ENCODE assay signal across 9 mouse cellular contexts in the genomic region with DNA sequence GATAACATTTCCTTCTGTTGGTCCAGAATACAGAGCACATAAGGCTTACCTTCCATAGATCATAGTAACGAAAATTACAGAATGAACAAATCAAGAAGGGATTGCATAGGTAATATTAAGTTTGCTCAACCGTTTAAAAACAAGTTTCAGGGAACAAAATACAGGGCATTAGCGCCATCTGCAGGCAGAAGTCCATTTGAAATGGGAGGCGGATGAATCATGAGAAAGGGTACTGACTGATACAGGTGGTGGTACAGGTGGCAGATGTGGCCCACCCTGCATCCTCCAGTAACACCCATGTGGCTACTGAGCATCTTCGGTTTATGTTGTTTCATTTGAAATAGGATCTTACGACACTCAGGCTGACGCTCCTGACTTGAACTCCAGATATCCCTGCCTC. TPM values are rescaled to one million over a fixed set of nuclear protein-coding genes. Genes with fewer than 3 reads are reported as not detected.
DNase-seq lines count a peak whose midpoint lies in the region; ATAC-seq and TF ChIP-seq lines count a peak whose summit lies in the region.
"Had no signal": no experiment of that assay in that cellular context is flagged by ENCODE, and none has a peak within 500 bp of the region (broad histone marks: within the 10 kb centered on the region; RNA-seq: fewer than 3 reads in every experiment).

No protein-coding gene starts in this region.

- H3K9ac ChIP-seq in forebrain, embryonic 11.5 days (ENCODE audit: low read length) = no peak overlapping the region
- no peak overlapping the region for H3K9ac ChIP-seq in forebrain, embryonic 16.5 days (replicated peaks; ENCODE audit: low read depth, low read length)
- H3K9ac ChIP-seq: limb, embryonic 15.5 days had no signal

- no peaks in the 10 kb centered on the region for H3K4me1 ChIP-seq in forebrain, embryonic 11.5 days (replicated peaks; ENCODE audit: control insufficient read depth, insufficient read depth, low read length)
- no peaks in the 10 kb centered on the region for H3K4me1 ChIP-seq in forebrain, embryonic 16.5 days (replicated peaks; ENCODE audit: control insufficient read depth, insufficient read depth, low read length)
- no peaks in the 10 kb centered on the region for H3K4me1 ChIP-seq in lung, adult 2 months (ENCODE audit: control insufficient read depth, insufficient read depth, low read length)

- no peak overlapping the region for H3K4me2 ChIP-seq in forebrain, embryonic 11.5 days (ENCODE audit: low read depth, low read length, severe bottlenecking)
- no peak overlapping the region for H3K4me2 ChIP-seq in forebrain, embryonic 16.5 days (ENCODE audit: low read length)
- H3K4me2 ChIP-seq: limb, embryonic 15.5 days had no signal

- TF ChIP-seq CTCF in lung, adult 2 months (IDR thresholded peaks at IDR 0.05; ENCODE audit: insufficient read depth, low read length) = peak; percentile 24; the same call in 1 of the 2 replicates

- H3K27me3 ChIP-seq in forebrain, embryonic 11.5 days (ENCODE audit: control insufficient read depth, insufficient read depth, low read length) = no peaks in the 10 kb centered on the region
- H3K27me3 ChIP-seq in forebrain, embryonic 16.5 days (replicated peaks; ENCODE audit: control insufficient read depth, insufficient read depth, low read length) = no peaks in the 10 kb centered on the region
- H3K27me3 ChIP-seq: limb, embryonic 15.5 days had no signal

- WGBS in forebrain, embryonic 11.5 days = 39% methylated on average over 7 of the region's 7 CpGs
- WGBS in forebrain, embryonic 16.5 days = 34% methylated on average over 7 of the region's 7 CpGs
- WGBS in lung, adult 2 months = 28% methylated on average over 7 of the region's 7 CpGs

- TF ChIP-seq POLR2A in lung, adult 2 months (IDR thresholded peaks at IDR 0.05; ENCODE audit: borderline replicate concordance, extremely low read depth, low read depth, low read length) = no peak

- no peak overlapping the region for H3K27ac ChIP-seq in forebrain, embryonic 11.5 days (ENCODE audit: low read depth, low read length)
- no peak overlapping the region for H3K27ac ChIP-seq in forebrain, embryonic 16.5 days (ENCODE audit: low read length)
- H3K27ac ChIP-seq: limb, embryonic 15.5 days had no signal

- H3K9me3 ChIP-seq in forebrain, embryonic 11.5 days (ENCODE audit: control insufficient read depth, low read length) = no peaks in the 10 kb centered on the region
- H3K9me3 ChIP-seq in forebrain, embryonic 16.5 days (ENCODE audit: control insufficient read depth, low read length) = peaks cover 5% of the 10 kb centered on the region; the same call in 1 of the 2 replicates
- H3K9me3 ChIP-seq: limb, embryonic 15.5 days had no signal

- no peak overlapping the region for H3K4me3 ChIP-seq in forebrain, embryonic 11.5 days (ENCODE audit: low read depth, low read length)
- H3K4me3 ChIP-seq in forebrain, embryonic 16.5 days (replicated peaks; ENCODE audit: low read length) = no peak overlapping the region
- H3K4me3 ChIP-seq in lung, adult 2 months (replicated peaks; ENCODE audit: extremely low read depth, low read depth, low read length) = no peak overlapping the region
- H3K4me3 ChIP-seq: limb, embryonic 15.5 days had no signal

- peak; percentile 80 for DNase-seq in forebrain, embryonic 11.5 days (ENCODE audit: low spot score)
- peak; percentile 51 for DNase-seq in 416B (ENCODE audit: low read depth)
- DNase-seq in adrenal gland, postnatal 14 days = peak; percentile 80
- peak; percentile 63 for DNase-seq in forelimb bud, embryonic 11.5 days (ENCODE audit: low read depth, low spot score)
- peak; percentile 67 for DNase-seq in kidney, postnatal 14 days
- peak; percentile 68 for DNase-seq in lung, adult 2 months
- peak; percentile 37 to 38 for DNase-seq in right cerebral cortex, postnatal 36 days (ENCODE audit: low spot score in 2 of 2)

- H3K36me3 ChIP-seq in forebrain, embryonic 11.5 days (ENCODE audit: control insufficient read depth, insufficient read depth, low read length) = no peaks in the 10 kb centered on the region
- no peaks in the 10 kb centered on the region for H3K36me3 ChIP-seq in forebrain, embryonic 16.5 days (ENCODE audit: control insufficient read depth, insufficient read depth)
- H3K36me3 ChIP-seq: limb, embryonic 15.5 days had no signal

- no peak for ATAC-seq in forebrain, embryonic 11.5 days (replicated peaks; ENCODE audit: low FRiP score)
- ATAC-seq in forebrain, embryonic 16.5 days = no peak

RNA-seq across cellular contexts. Expression of a gene that starts 21.6 kb away (rescaled TPM):
- polyA plus RNA-seq in forebrain, embryonic 11.5 days (2014; fragmentation: Nextera tagmentation; extraction: Ambion mirVana) = 12.1 and 15.7 TPM in 2 replicates
- polyA plus RNA-seq in forebrain, embryonic 16.5 days (2015; fragmentation: Nextera tagmentation; extraction: Ambion mirVana) = 17.3 and 19.8 TPM in 2 replicates
- 21.4 and 26.5 TPM in 2 replicates for total RNA-seq in adrenal gland, postnatal 14 days (2021)
- polyA plus RNA-seq in lung, adult 2 months (2012; rRNA removed) = 160 and 211 TPM in 2 replicates
